ENCODE assay signal across 14 mouse cellular contexts in genomic region chr4:155675991-155676390, GRCm38 (mm10). TPM values are rescaled to one million over a fixed set of nuclear protein-coding genes. Genes with fewer than 3 reads are reported as not detected.
DNase-seq lines count a peak whose midpoint lies in the region; ATAC-seq and TF ChIP-seq lines count a peak whose summit lies in the region.
"Had no signal": no experiment of that assay in that cellular context is flagged by ENCODE, and none has a peak within 500 bp of the region (broad histone marks: within the 10 kb centered on the region; RNA-seq: fewer than 3 reads in every experiment).

No protein-coding gene starts in this region.

- no peak overlapping the region for H3K4me3 ChIP-seq in heart, postnatal 0 days (ENCODE audit: low read depth, low read length)
- H3K4me3 ChIP-seq in heart, embryonic 10.5 days = no peak overlapping the region
- no peak overlapping the region for H3K4me3 ChIP-seq in midbrain, postnatal 0 days (ENCODE audit: low read depth, low read length)
- H3K4me3 ChIP-seq in midbrain, embryonic 13.5 days (replicated peaks) = no peak overlapping the region
- no peak overlapping the region for H3K4me3 ChIP-seq in small intestine, adult 2 months (ENCODE audit: low read depth, low read length)
- H3K4me3 ChIP-seq in hindbrain, embryonic 11.5 days (ENCODE audit: low read depth, low read length) = no peak overlapping the region
- H3K4me3 ChIP-seq: neural tube, embryonic 12.5 days had no signal

- no peak overlapping the region for H3K27ac ChIP-seq in heart, postnatal 0 days (ENCODE audit: low read depth)
- no peak overlapping the region for H3K27ac ChIP-seq in heart, embryonic 10.5 days
- no peak overlapping the region for H3K27ac ChIP-seq in midbrain, postnatal 0 days (ENCODE audit: low read depth, low read length)
- no peak overlapping the region for H3K27ac ChIP-seq in midbrain, embryonic 13.5 days
- H3K27ac ChIP-seq in small intestine, adult 2 months (ENCODE audit: insufficient read depth, low read depth, low read length) = no peak overlapping the region
- H3K27ac ChIP-seq in hindbrain, embryonic 11.5 days (ENCODE audit: low read depth, low read length) = no peak overlapping the region
- H3K27ac ChIP-seq: neural tube, embryonic 12.5 days had no signal

- no peak overlapping the region for H3K4me2 ChIP-seq in heart, postnatal 0 days (ENCODE audit: low read depth, low read length)
- H3K4me2 ChIP-seq in midbrain, postnatal 0 days (ENCODE audit: low read depth, low read length, poor library complexity, severe bottlenecking) = no peak overlapping the region
- no peak overlapping the region for H3K4me2 ChIP-seq in midbrain, embryonic 13.5 days (replicated peaks)
- H3K4me2 ChIP-seq in hindbrain, embryonic 11.5 days (replicated peaks; ENCODE audit: low read depth, low read length) = no peak overlapping the region
- H3K4me2 ChIP-seq: neural tube, embryonic 12.5 days had no signal

- no peaks in the 10 kb centered on the region for H3K9me3 ChIP-seq in heart, postnatal 0 days (replicated peaks; ENCODE audit: control insufficient read depth, low read length)
- no peaks in the 10 kb centered on the region for H3K9me3 ChIP-seq in heart, embryonic 10.5 days
- H3K9me3 ChIP-seq in midbrain, postnatal 0 days (ENCODE audit: low read length) = no peaks in the 10 kb centered on the region
- no peaks in the 10 kb centered on the region for H3K9me3 ChIP-seq in midbrain, embryonic 13.5 days
- H3K9me3 ChIP-seq in hindbrain, embryonic 11.5 days (ENCODE audit: control insufficient read depth, low read length) = no peaks in the 10 kb centered on the region
- H3K9me3 ChIP-seq: neural tube, embryonic 12.5 days had no signal

- no peak for TF ChIP-seq POLR2A in small intestine, adult 2 months (IDR thresholded peaks at IDR 0.05; ENCODE audit: low read depth, low read length)

- peak; percentile 17 for DNase-seq in heart, postnatal 0 days (ENCODE audit: low spot score)
- DNase-seq in heart, embryonic 10.5 days (ENCODE audit: low spot score) = no peak
- peak; percentile 28 for DNase-seq in midbrain, postnatal 0 days (ENCODE audit: low spot score)
- DNase-seq in cerebellum, adult 9-10 months = peak; percentile 77
- DNase-seq in hindbrain, embryonic 11.5 days (ENCODE audit: low spot score) = no peak
- DNase-seq: gastrocnemius, postnatal 25 days had no signal

- H3K36me3 ChIP-seq in heart, postnatal 0 days (replicated peaks; ENCODE audit: control insufficient read depth, insufficient read depth, low read length) = no peaks in the 10 kb centered on the region
- H3K36me3 ChIP-seq in heart, embryonic 10.5 days = no peaks in the 10 kb centered on the region
- no peaks in the 10 kb centered on the region for H3K36me3 ChIP-seq in midbrain, postnatal 0 days (ENCODE audit: insufficient read depth, low read length)
- H3K36me3 ChIP-seq in midbrain, embryonic 13.5 days = no peaks in the 10 kb centered on the region
- no peaks in the 10 kb centered on the region for H3K36me3 ChIP-seq in small intestine, adult 2 months (ENCODE audit: control insufficient read depth, insufficient read depth, low read length)
- no peaks in the 10 kb centered on the region for H3K36me3 ChIP-seq in hindbrain, embryonic 11.5 days (ENCODE audit: control insufficient read depth, insufficient read depth, low read length)
- H3K36me3 ChIP-seq: neural tube, embryonic 12.5 days had no signal

- H3K4me1 ChIP-seq in heart, postnatal 0 days (ENCODE audit: control insufficient read depth, insufficient read depth) = no peaks in the 10 kb centered on the region
- H3K4me1 ChIP-seq in heart, embryonic 10.5 days = no peaks in the 10 kb centered on the region
- H3K4me1 ChIP-seq in midbrain, postnatal 0 days (ENCODE audit: insufficient read depth, low read length) = no peaks in the 10 kb centered on the region
- H3K4me1 ChIP-seq in midbrain, embryonic 13.5 days (replicated peaks) = no peaks in the 10 kb centered on the region
- H3K4me1 ChIP-seq in small intestine, adult 2 months (ENCODE audit: control insufficient read depth, insufficient read depth, insufficient read length, low read length) = no peaks in the 10 kb centered on the region
- H3K4me1 ChIP-seq in hindbrain, embryonic 11.5 days (replicated peaks; ENCODE audit: control insufficient read depth, insufficient read depth, low read length) = no peaks in the 10 kb centered on the region
- H3K4me1 ChIP-seq: neural tube, embryonic 12.5 days had no signal

- no peak overlapping the region for H3K9ac ChIP-seq in heart, postnatal 0 days (replicated peaks; ENCODE audit: low read depth, low read length)
- no peak overlapping the region for H3K9ac ChIP-seq in midbrain, postnatal 0 days (replicated peaks; ENCODE audit: low read length, poor library complexity, severe bottlenecking)
- no peak overlapping the region for H3K9ac ChIP-seq in midbrain, embryonic 13.5 days (replicated peaks)
- no peak overlapping the region for H3K9ac ChIP-seq in hindbrain, embryonic 11.5 days (ENCODE audit: low read depth, low read length)
- H3K9ac ChIP-seq: neural tube, embryonic 12.5 days had no signal

- TF ChIP-seq CTCF in heart, postnatal 0 days (IDR thresholded peaks at IDR 0.05; ENCODE audit: low read depth) = peak; percentile 47
- TF ChIP-seq CTCF in midbrain, postnatal 0 days (IDR thresholded peaks at IDR 0.05) = peak; percentile 64
- 0 out of 2 replicates have a peak, but pooled peaks have one; percentile 11 for TF ChIP-seq CTCF in small intestine, adult 2 months (IDR thresholded peaks at IDR 0.05; ENCODE audit: extremely low read depth, insufficient read length, insufficient replicate concordance, low read depth, low read length)

- no peaks in the 10 kb centered on the region for H3K27me3 ChIP-seq in heart, postnatal 0 days (ENCODE audit: control insufficient read depth, insufficient read depth, low read length)
- no peaks in the 10 kb centered on the region for H3K27me3 ChIP-seq in heart, embryonic 10.5 days (ENCODE audit: insufficient read depth, poor library complexity, severe bottlenecking)
- no peaks in the 10 kb centered on the region for H3K27me3 ChIP-seq in midbrain, postnatal 0 days (ENCODE audit: insufficient read depth, low read length)
- no peaks in the 10 kb centered on the region for H3K27me3 ChIP-seq in midbrain, embryonic 13.5 days
- no peaks in the 10 kb centered on the region for H3K27me3 ChIP-seq in small intestine, adult 2 months (ENCODE audit: control insufficient read depth, insufficient read depth, low read length)
- H3K27me3 ChIP-seq in hindbrain, embryonic 11.5 days (ENCODE audit: control insufficient read depth, insufficient read depth, low read length) = no peaks in the 10 kb centered on the region
- H3K27me3 ChIP-seq: neural tube, embryonic 12.5 days had no signal

- no peak for ATAC-seq in heart, postnatal 0 days (ENCODE audit: insufficient read depth, low read depth)
- no peak for ATAC-seq in midbrain, postnatal 0 days (ENCODE audit: low FRiP score)
- no peak for ATAC-seq in midbrain, embryonic 13.5 days
- no peak for ATAC-seq in hindbrain, embryonic 11.5 days (ENCODE audit: low FRiP score)
- ATAC-seq in erythroid progenitor cell, adult 5-6 weeks (replicated peaks; ENCODE audit: low FRiP score, poor library complexity, severe bottlenecking) = no peak
- ATAC-seq: intestine, embryonic 16.5 days had no signal

- TF ChIP-seq EP300 in heart, postnatal 0 days (IDR thresholded peaks at IDR 0.05; ENCODE audit: low read depth) = no peak

- 75% methylated on average over 2 of the region's 2 CpGs for WGBS in heart, postnatal 0 days
- WGBS in heart, embryonic 10.5 days = 84% methylated on average over 2 of the region's 2 CpGs
- 83% methylated on average over 2 of the region's 2 CpGs for WGBS in midbrain, postnatal 0 days
- WGBS in midbrain, embryonic 13.5 days = 88% methylated on average over 2 of the region's 2 CpGs
- WGBS in small intestine, adult 2 months = 58% methylated on average over 2 of the region's 2 CpGs
- 82% methylated on average over 2 of the region's 2 CpGs for WGBS in hindbrain, embryonic 11.5 days

RNA-seq across cellular contexts. Expression of gene Mib2, which starts 7.0 kb away (rescaled TPM):
- total RNA-seq in heart, postnatal 0 days (2014; rRNA removed; ENCODE audit: low replicate concordance) = 27.3 and 30.4 TPM in 2 replicates
- polyA plus RNA-seq in heart, postnatal 0 days (2015; fragmentation: Nextera tagmentation; extraction: Ambion mirVana) = 9.9 and 12.1 TPM in 2 replicates
- polyA plus RNA-seq in heart, embryonic 10.5 days (2016; fragmentation: Nextera tagmentation; extraction: Ambion mirVana) = 15.4 and 16.8 TPM in 2 replicates
- total RNA-seq in midbrain, postnatal 0 days (2014; rRNA removed) = 115 and 118 TPM in 2 replicates
- polyA plus RNA-seq in midbrain, postnatal 0 days (2015; fragmentation: Nextera tagmentation; extraction: Ambion mirVana) = 49.3 and 49.5 TPM in 2 replicates
- 32.6 and 41.9 TPM in 2 replicates for polyA plus RNA-seq in midbrain, embryonic 13.5 days (2015; fragmentation: Nextera tagmentation; extraction: Ambion mirVana)
- 46.3 and 85.4 TPM in 2 replicates for polyA plus RNA-seq in small intestine, adult 2 months (2012; rRNA removed)
- 9.9 and 12.5 TPM in 2 replicates for polyA plus RNA-seq in hindbrain, embryonic 11.5 days (2014; fragmentation: Nextera tagmentation; extraction: Ambion mirVana)
- total RNA-seq in erythroid progenitor cell, adult 5-6 weeks (2015; ENCODE audit: low replicate concordance) = 0.84 and 2.9 TPM in 2 replicates
- total RNA-seq in erythroid progenitor cell, adult 5-6 weeks (2017; ENCODE audit: low replicate concordance) = 3.2 and 6.6 TPM in 2 replicates

RNA-seq across cellular contexts. Expression of gene Fndc10, which starts 18.2 kb away (rescaled TPM):
- total RNA-seq in heart, postnatal 0 days (2014; rRNA removed; ENCODE audit: low replicate concordance) = 4.1 and 9.7 TPM in 2 replicates
- 1.8 and 2.1 TPM in 2 replicates for polyA plus RNA-seq in heart, postnatal 0 days (2015; fragmentation: Nextera tagmentation; extraction: Ambion mirVana)
- polyA plus RNA-seq in heart, embryonic 10.5 days (2016; fragmentation: Nextera tagmentation; extraction: Ambion mirVana) = 0.78 and 1.7 TPM in 2 replicates
- total RNA-seq in midbrain, postnatal 0 days (2014; rRNA removed) = 43.8 and 46.4 TPM in 2 replicates
- 24.3 and 27.4 TPM in 2 replicates for polyA plus RNA-seq in midbrain, postnatal 0 days (2015; fragmentation: Nextera tagmentation; extraction: Ambion mirVana)
- polyA plus RNA-seq in midbrain, embryonic 13.5 days (2015; fragmentation: Nextera tagmentation; extraction: Ambion mirVana) = 5.0 and 6.4 TPM in 2 replicates
- polyA plus RNA-seq in small intestine, adult 2 months (2012; rRNA removed) = 12.5 and 24.0 TPM in 2 replicates
- polyA plus RNA-seq in hindbrain, embryonic 11.5 days (2014; fragmentation: Nextera tagmentation; extraction: Ambion mirVana) = 1.6 and 1.8 TPM in 2 replicates
- total RNA-seq in erythroid progenitor cell, adult 5-6 weeks (2015; ENCODE audit: low replicate concordance) = not detected in 2 replicates
- not detected in 2 replicates for total RNA-seq in erythroid progenitor cell, adult 5-6 weeks (2017; ENCODE audit: low replicate concordance)

RNA-seq across cellular contexts. Expression of gene Mmp23, which starts 22.8 kb away (rescaled TPM):
- 66.6 and 76.6 TPM in 2 replicates for total RNA-seq in heart, postnatal 0 days (2014; rRNA removed; ENCODE audit: low replicate concordance)
- polyA plus RNA-seq in heart, postnatal 0 days (2015; fragmentation: Nextera tagmentation; extraction: Ambion mirVana) = 49.8 and 49.9 TPM in 2 replicates
- polyA plus RNA-seq in heart, embryonic 10.5 days (2016; fragmentation: Nextera tagmentation; extraction: Ambion mirVana) = 34.6 and 39.8 TPM in 2 replicates
- 4.1 and 6.4 TPM in 2 replicates for total RNA-seq in midbrain, postnatal 0 days (2014; rRNA removed)
- polyA plus RNA-seq in midbrain, postnatal 0 days (2015; fragmentation: Nextera tagmentation; extraction: Ambion mirVana) = 4.4 and 5.6 TPM in 2 replicates
- 3.6 and 3.8 TPM in 2 replicates for polyA plus RNA-seq in midbrain, embryonic 13.5 days (2015; fragmentation: Nextera tagmentation; extraction: Ambion mirVana)
- polyA plus RNA-seq in small intestine, adult 2 months (2012; rRNA removed) = 32.6 and 55.1 TPM in 2 replicates
- polyA plus RNA-seq in hindbrain, embryonic 11.5 days (2014; fragmentation: Nextera tagmentation; extraction: Ambion mirVana) = 2.6 and 3.1 TPM in 2 replicates
- total RNA-seq in erythroid progenitor cell, adult 5-6 weeks (2015; ENCODE audit: low replicate concordance) = not detected in 2 replicates
- not detected in 2 replicates for total RNA-seq in erythroid progenitor cell, adult 5-6 weeks (2017; ENCODE audit: low replicate concordance)

RNA-seq across cellular contexts. Expression of gene Ssu72, which starts 28.6 kb away (rescaled TPM):
- 83.6 and 95.7 TPM in 2 replicates for total RNA-seq in heart, postnatal 0 days (2014; rRNA removed; ENCODE audit: low replicate concordance)
- 106 TPM in 2 replicates for polyA plus RNA-seq in heart, postnatal 0 days (2015; fragmentation: Nextera tagmentation; extraction: Ambion mirVana)
- polyA plus RNA-seq in heart, embryonic 10.5 days (2016; fragmentation: Nextera tagmentation; extraction: Ambion mirVana) = 146 and 152 TPM in 2 replicates
- 84.1 and 90.7 TPM in 2 replicates for total RNA-seq in midbrain, postnatal 0 days (2014; rRNA removed)
- 152 and 153 TPM in 2 replicates for polyA plus RNA-seq in midbrain, postnatal 0 days (2015; fragmentation: Nextera tagmentation; extraction: Ambion mirVana)
- polyA plus RNA-seq in midbrain, embryonic 13.5 days (2015; fragmentation: Nextera tagmentation; extraction: Ambion mirVana) = 155 and 159 TPM in 2 replicates
- 87.2 and 140 TPM in 2 replicates for polyA plus RNA-seq in small intestine, adult 2 months (2012; rRNA removed)
- 165 and 168 TPM in 2 replicates for polyA plus RNA-seq in hindbrain, embryonic 11.5 days (2014; fragmentation: Nextera tagmentation; extraction: Ambion mirVana)
- 44.9 and 65.6 TPM in 2 replicates for total RNA-seq in erythroid progenitor cell, adult 5-6 weeks (2015; ENCODE audit: low replicate concordance)
- total RNA-seq in erythroid progenitor cell, adult 5-6 weeks (2017; ENCODE audit: low replicate concordance) = 37.0 and 57.2 TPM in 2 replicates

RNA-seq across cellular contexts. Expression of gene Gm10563, which starts 30.8 kb away (rescaled TPM):
- total RNA-seq in heart, postnatal 0 days (2014; rRNA removed; ENCODE audit: low replicate concordance) = not detected in 2 replicates
- polyA plus RNA-seq in heart, postnatal 0 days (2015; fragmentation: Nextera tagmentation; extraction: Ambion mirVana) = not detected in 2 replicates
- not detected in 2 replicates for polyA plus RNA-seq in heart, embryonic 10.5 days (2016; fragmentation: Nextera tagmentation; extraction: Ambion mirVana)
- total RNA-seq in midbrain, postnatal 0 days (2014; rRNA removed) = not detected in 2 replicates
- polyA plus RNA-seq in midbrain, postnatal 0 days (2015; fragmentation: Nextera tagmentation; extraction: Ambion mirVana) = not detected in 2 replicates
- polyA plus RNA-seq in midbrain, embryonic 13.5 days (2015; fragmentation: Nextera tagmentation; extraction: Ambion mirVana) = not detected in 2 replicates
- polyA plus RNA-seq in small intestine, adult 2 months (2012; rRNA removed) = not detected in 2 replicates
- polyA plus RNA-seq in hindbrain, embryonic 11.5 days (2014; fragmentation: Nextera tagmentation; extraction: Ambion mirVana) = not detected in 2 replicates
- total RNA-seq in erythroid progenitor cell, adult 5-6 weeks (2015; ENCODE audit: low replicate concordance) = not detected in 2 replicates
- not detected in 2 replicates for total RNA-seq in erythroid progenitor cell, adult 5-6 weeks (2017; ENCODE audit: low replicate concordance)
- total RNA-seq: gastrocnemius, postnatal 25 days had no signal
- polyA plus RNA-seq: embryonic facial prominence, embryonic 11.5 days; intestine, embryonic 16.5 days; liver, embryonic 16.5 days; neural tube, embryonic 12.5 days; stomach, embryonic 14.5 days had no signal

Comparison
In these comparisons a context has a peak if more than half of its experiments do, and no peak if none do; other contexts are left out.
1. DNase-seq: peak in heart, postnatal 0 days (single experiment), midbrain, postnatal 0 days (single experiment) and cerebellum, adult 9-10 months (single experiment); none in heart, embryonic 10.5 days (single experiment) and hindbrain, embryonic 11.5 days (single experiment).
2. CTCF ChIP-seq: peak in every context shown above with its lines; median percentile 64 in midbrain, postnatal 0 days; 47 in heart, postnatal 0 days; 11 in small intestine, adult 2 months.